Mouse (Mus musculus): ENCODE measurements around the gene Aqp9. TPM values are rescaled to one million over a fixed set of nuclear protein-coding genes. Genes with fewer than 3 reads are reported as not detected.

Gene Aqp9
- total and polyA plus RNA-seq, 3 experiments, result 64.8 to 76.1 TPM; not detected in 1

- TF ChIP-seq MAX (IDR thresholded peaks at IDR 0.05; ENCODE audit: low read length) (no peak), GABPA (IDR thresholded peaks at IDR 0.05; ENCODE audit: low read depth, low read length) (no peak), MEF2A (IDR thresholded peaks at IDR 0.05; ENCODE audit: extremely low read depth, insufficient replicate concordance, low read depth, low read length, poor library complexity, severe bottlenecking) (no peak), CHD1 (IDR thresholded peaks at IDR 0.05; ENCODE audit: low read depth, low read length) (no peak), UBTF (IDR thresholded peaks at IDR 0.05; ENCODE audit: borderline replicate concordance, insufficient read depth, low read depth, low read length) (no peak), POLR2AphosphoS2 (IDR thresholded peaks at IDR 0.05; ENCODE audit: low read length) (no peak), JUND (IDR thresholded peaks at IDR 0.05; ENCODE audit: low read depth, low read length) (no peak)
- Histone ChIP-seq H3K4me1 (ENCODE audit: control insufficient read depth in 1 of 2, insufficient read depth in 2 of 2, low read length in 2 of 2) (no peaks in the 10 kb centered on the region), H3K9ac (ENCODE audit: control insufficient read depth, low read depth, low read length, poor library complexity, severe bottlenecking) (no peak overlapping the region), H3K79me2 (ENCODE audit: control insufficient read depth, insufficient read depth, low read length, poor library complexity) (no peaks in the 10 kb centered on the region), H3K36me3 (ENCODE audit: control insufficient read depth in 1 of 2, insufficient read depth in 2 of 2, low read length in 2 of 2) (no peaks in the 10 kb centered on the region), H3K27me3 (ENCODE audit: control insufficient read depth in 1 of 2, insufficient read depth in 2 of 2, low read length in 2 of 2) (no peaks in the 10 kb centered on the region), H3K9me3 (replicated peaks; ENCODE audit: insufficient read depth, low read length) (no peaks in the 10 kb centered on the region), H3K27ac (ENCODE audit: control insufficient read depth, low read depth, low read length) (no peak overlapping the region), H3K4me3 (ENCODE audit: control insufficient read depth in 1 of 2, insufficient read depth in 1 of 2, low read depth in 2 of 2, low read length in 2 of 2) (no peak overlapping the region; a peak in 1 of 4 replicates)
- peak; percentile 26 for DNase-seq (ENCODE audit: low read depth, low spot score)
Observed at GRCm38 (mm10) chr9:71094066-71094465, 74.4 kb downstream of the Aqp9 start.

GRCm38 (mm10) chr9:71092038-71092437, 76.4 kb downstream of the Aqp9 start:
- Histone ChIP-seq H3K4me1 (ENCODE audit: control insufficient read depth in 1 of 2, insufficient read depth in 2 of 2, low read length in 2 of 2) (no peaks in the 10 kb centered on the region), H3K4me3 (ENCODE audit: control insufficient read depth in 1 of 2, insufficient read depth in 1 of 2, low read depth in 2 of 2, low read length in 2 of 2) (no peak overlapping the region), H3K27me3 (ENCODE audit: control insufficient read depth in 1 of 2, insufficient read depth in 2 of 2, low read length in 2 of 2) (no peaks in the 10 kb centered on the region), H3K79me2 (ENCODE audit: control insufficient read depth, insufficient read depth, low read length, poor library complexity) (no peaks in the 10 kb centered on the region), H3K9me3 (replicated peaks; ENCODE audit: insufficient read depth, low read length) (no peaks in the 10 kb centered on the region), H3K27ac (ENCODE audit: control insufficient read depth, low read depth, low read length) (no peak overlapping the region), H3K36me3 (ENCODE audit: control insufficient read depth in 1 of 2, insufficient read depth in 2 of 2, low read length in 2 of 2) (no peaks in the 10 kb centered on the region), H3K9ac (ENCODE audit: control insufficient read depth, low read depth, low read length, poor library complexity, severe bottlenecking) (no peak overlapping the region)
- DNase-seq (ENCODE audit: low read depth, low spot score), result peak; percentile 64
- TF ChIP-seq ELF1 (IDR thresholded peaks at IDR 0.05; ENCODE audit: low read depth, low read length) (no peak), CHD1 (IDR thresholded peaks at IDR 0.05; ENCODE audit: low read depth, low read length) (no peak), ZNF384 (IDR thresholded peaks at IDR 0.05; ENCODE audit: low read depth, low read length) (no peak; the same call in 1 of the 2 replicates), BHLHE40 (IDR thresholded peaks at IDR 0.05; ENCODE audit: borderline replicate concordance, low read depth, low read length) (no peak), TAL1 (IDR thresholded peaks at IDR 0.05; ENCODE audit: low read length) (no peak), ZC3H11A (IDR thresholded peaks at IDR 0.05; ENCODE audit: low read depth, low read length) (peak; percentile 71), MAX (IDR thresholded peaks at IDR 0.05; ENCODE audit: low read length) (no peak), HCFC1 (IDR thresholded peaks at IDR 0.05; ENCODE audit: low read depth, low read length) (no peak), SMC3 (IDR thresholded peaks at IDR 0.05; ENCODE audit: low read depth, low read length) (peak; percentile 82), MEF2A (IDR thresholded peaks at IDR 0.05; ENCODE audit: extremely low read depth, insufficient replicate concordance, low read depth, low read length, poor library complexity, severe bottlenecking) (no peak), KAT2A (conservative IDR thresholded peaks at IDR 0.05; ENCODE audit: low read depth, low read length) (no peak), TBP (IDR thresholded peaks at IDR 0.05; ENCODE audit: low read depth, low read length) (no peak), JUND (IDR thresholded peaks at IDR 0.05; ENCODE audit: low read depth, low read length) (no peak), POLR2AphosphoS5 (IDR thresholded peaks at IDR 0.05; ENCODE audit: borderline replicate concordance, low read depth, low read length) (no peak), CHD2 (IDR thresholded peaks at IDR 0.05; ENCODE audit: low read length) (no peak), NELFE (IDR thresholded peaks at IDR 0.05; ENCODE audit: low read depth, low read length) (no peak), UBTF (IDR thresholded peaks at IDR 0.05; ENCODE audit: borderline replicate concordance, insufficient read depth, low read depth, low read length) (no peak), MAFK (IDR thresholded peaks at IDR 0.05; ENCODE audit: borderline replicate concordance, low read depth, low read length) (no peak), GABPA (IDR thresholded peaks at IDR 0.05; ENCODE audit: low read depth, low read length) (0 out of 2 replicates have a peak, but pooled peaks have one; percentile 20), SIN3A (IDR thresholded peaks at IDR 0.05; ENCODE audit: low read length) (no peak), MYC (IDR thresholded peaks at IDR 0.05; ENCODE audit: low read depth, low read length) (no peak), ETS1 (IDR thresholded peaks at IDR 0.05; ENCODE audit: low read depth, low read length) (no peak), POLR2A (IDR thresholded peaks at IDR 0.05; ENCODE audit: control insufficient read depth in 1 of 2, insufficient read depth in 1 of 2, low read depth in 1 of 2, low read length in 2 of 2, poor library complexity in 1 of 2) (no peak), USF2 (IDR thresholded peaks at IDR 0.05; ENCODE audit: borderline replicate concordance in 1 of 2, insufficient read depth in 1 of 2, low read depth in 1 of 2, low read length in 2 of 2) (no peak), MAZ (IDR thresholded peaks at IDR 0.05; ENCODE audit: low read depth, low read length) (0 out of 2 replicates have a peak, but pooled peaks have one; percentile 28), RCOR1 (IDR thresholded peaks at IDR 0.05; ENCODE audit: low read depth, low read length) (0 out of 2 replicates have a peak, but pooled peaks have one; percentile 20), TCF12 (IDR thresholded peaks at IDR 0.05; ENCODE audit: low read depth, low read length) (no peak), E2F4 (IDR thresholded peaks at IDR 0.05; ENCODE audit: borderline replicate concordance, low read depth, low read length) (no peak), EP300 (IDR thresholded peaks at IDR 0.05; ENCODE audit: low read depth in 1 of 2, low read length in 2 of 2) (peak; percentile 18 to 52; a peak in 2 of 4 replicates)

Measured in MEL (cell line).